Mouse (Mus musculus): Measurements from ENCODE around the gene Sos1.

DNA sequence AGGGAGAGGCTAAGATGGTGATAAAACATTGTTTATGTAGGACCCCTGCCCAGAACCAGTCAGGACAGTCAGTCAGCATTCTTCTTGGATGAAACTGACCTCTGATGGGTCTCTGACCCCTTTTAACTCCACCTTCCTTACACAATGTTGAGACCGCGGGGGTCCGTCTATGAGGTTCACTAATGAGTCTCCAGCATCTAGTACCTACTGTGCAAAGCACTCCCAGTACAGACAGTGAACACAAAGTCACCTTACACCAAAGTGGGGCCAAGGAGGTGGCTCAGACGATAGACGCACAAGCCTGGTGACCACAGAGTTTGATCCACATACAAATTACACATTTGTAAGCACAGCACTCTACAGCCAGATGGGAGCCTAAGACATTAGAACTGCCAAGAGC lies 20.0 kb downstream of the Sos1 start:
- no peak for TF ChIP-seq EP300 (IDR thresholded peaks at IDR 0.05; ENCODE audit: insufficient read depth, low read depth, low read length)
- TF ChIP-seq CTCF (IDR thresholded peaks at IDR 0.05) = no peak
